In genomic region chr13:12565621-12566390, GRCm38 (mm10) we compare ENCODE assay signal across 8 mouse cellular contexts. TPM values are rescaled to one million over a fixed set of nuclear protein-coding genes. Genes with fewer than 3 reads are reported as not detected.
DNase-seq lines count a peak whose midpoint lies in the region; ATAC-seq lines count a peak whose summit lies in the region.

Gene Ero1lb (plus strand): TSS chr13:12565874.

- H3K9ac ChIP-seq in hindbrain, embryonic 16.5 days (ENCODE audit: low read depth, low read length): peak within 1 kb of the TSS; percentile 90

- H3K4me1 ChIP-seq in hindbrain, embryonic 16.5 days (ENCODE audit: control insufficient read depth, insufficient read depth, low read depth, low read length): peaks cover 10% of the 10 kb centered on the region

- peak; percentile 98 for DNase-seq in T-cell, adult 2 months (ENCODE audit: low spot score)
- peak; percentile 99 for DNase-seq in cerebellum, postnatal 36 days
- DNase-seq in frontal cortex, postnatal 36 days (ENCODE audit: low spot score in 2 of 2): peak; percentile 99 to 100
- peak; percentile 99 for DNase-seq in left cerebral cortex, adult 18-20 months (ENCODE audit: low spot score in 2 of 2)
- peak; percentile 100 for DNase-seq in right cerebral cortex, adult 18-20 months
- peak; percentile 87 for DNase-seq in urinary bladder, postnatal 10 days (ENCODE audit: low spot score)

- WGBS in hindbrain, embryonic 16.5 days: under 1% methylated on average over 49 of the region's 73 CpGs
- under 1% methylated on average over 73 of the region's 73 CpGs for WGBS in macrophage (ENCODE audit: missing documents)

- peak; percentile 98 for ATAC-seq in hindbrain, embryonic 16.5 days

- H3K4me3 ChIP-seq in hindbrain, embryonic 16.5 days (ENCODE audit: low read length): peak within 1 kb of the TSS; percentile 92
- peak within 1 kb of the TSS; percentile 53 for H3K4me3 ChIP-seq in macrophage (ENCODE audit: inconsistent target)

- H3K27ac ChIP-seq in hindbrain, embryonic 16.5 days (ENCODE audit: low read depth, low read length): peak within 1 kb of the TSS; percentile 66
- no peak within 1 kb of the TSS for H3K27ac ChIP-seq in macrophage

- H3K79me2 ChIP-seq in macrophage (ENCODE audit: inconsistent target): peaks cover 42% of the 10 kb centered on the region

- no peaks in the 10 kb centered on the region for H3K9me3 ChIP-seq in hindbrain, embryonic 16.5 days (ENCODE audit: control insufficient read depth, low read length)

- no peaks in the 10 kb centered on the region for H3K36me3 ChIP-seq in hindbrain, embryonic 16.5 days (ENCODE audit: control insufficient read depth, insufficient read depth, low read length)
- no peaks in the 10 kb centered on the region for H3K36me3 ChIP-seq in macrophage (ENCODE audit: inconsistent target)

- H3K27me3 ChIP-seq in hindbrain, embryonic 16.5 days (replicated peaks; ENCODE audit: control insufficient read depth, insufficient read depth, low read length): no peaks in the 10 kb centered on the region

- H3K4me2 ChIP-seq in hindbrain, embryonic 16.5 days (ENCODE audit: low read length): peak within 1 kb of the TSS; percentile 82

RNA-seq across cellular contexts. Expression of gene Ero1lb, which starts in this region (rescaled TPM):
- 16.7 TPM in 2 replicates for polyA plus RNA-seq in hindbrain, embryonic 16.5 days (2015; fragmentation: Nextera tagmentation; extraction: Ambion mirVana)
- total RNA-seq in left cerebral cortex, adult 18-20 months (2021): 10 to 100 TPM; 14.1 to 17.0 TPM
- 10 to 100 TPM in 17 of 26 experiments, 1 to 10 TPM in 9; 3.0 to 22.5 (median 12.1) TPM for total RNA-seq in macrophage (2018; cell fraction: chromatin; rRNA removed)
- total RNA-seq in macrophage (2018; cell fraction: cytosol; rRNA removed): 10 to 100 TPM in 18 of 26 experiments, 1 to 10 TPM in 8; 7.7 to 19.2 (median 12.2) TPM
- 10 to 100 TPM in 25 of 26 experiments, 1 to 10 TPM in 1; 6.5 to 34.3 (median 21.0) TPM for total RNA-seq in macrophage (2018; cell fraction: nucleus; rRNA removed)
- polyA plus RNA-seq in macrophage (2018): 12.2 to 14.0 TPM (median 12.9 TPM) in 3 replicates
